Mouse (Mus musculus) thymus, postnatal 25 days (tissue): ENCODE results near the gene Raver2.
A peak's percentile ranks its signal among the peaks of the same experiment; 100 is the strongest.

Experiments
- DNase-seq: peaks from one replicate; pipeline ENCODE4 v3.0.0; 2022

The Raver2 gene

GRCm38 (mm10) chr4:101121002-101121401, 52.2 kb downstream of the Raver2 start:
- DNase-seq = no peak

DNA sequence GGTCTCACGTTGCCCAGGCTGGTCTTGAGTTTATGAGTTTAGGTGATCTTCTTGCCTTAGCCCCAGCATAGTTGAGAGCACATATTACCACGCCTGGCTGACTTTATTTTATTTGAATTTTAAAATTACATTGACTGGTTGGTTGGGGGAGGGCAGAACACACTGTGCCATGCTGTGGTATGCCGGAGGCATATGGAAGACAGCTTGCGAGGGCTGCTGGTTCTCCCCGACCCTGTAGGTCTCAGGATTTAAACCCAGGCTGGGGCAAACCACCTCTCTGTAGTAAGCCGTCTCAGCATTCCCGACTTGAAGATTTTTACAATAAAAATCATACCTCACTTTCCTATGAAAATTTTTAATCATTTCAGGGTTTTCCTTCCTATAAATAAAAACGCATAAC, 66.2 kb downstream of the Raver2 start:
- no peak for DNase-seq

- DNase-seq = no peak
These were observed 67.1 kb downstream of the Raver2 start for GRCm38 (mm10) chr4:101135909-101136308.

GRCm38 (mm10) chr4:101137975-101138374, 69.2 kb downstream of the Raver2 start:
- no peak for DNase-seq

DNA sequence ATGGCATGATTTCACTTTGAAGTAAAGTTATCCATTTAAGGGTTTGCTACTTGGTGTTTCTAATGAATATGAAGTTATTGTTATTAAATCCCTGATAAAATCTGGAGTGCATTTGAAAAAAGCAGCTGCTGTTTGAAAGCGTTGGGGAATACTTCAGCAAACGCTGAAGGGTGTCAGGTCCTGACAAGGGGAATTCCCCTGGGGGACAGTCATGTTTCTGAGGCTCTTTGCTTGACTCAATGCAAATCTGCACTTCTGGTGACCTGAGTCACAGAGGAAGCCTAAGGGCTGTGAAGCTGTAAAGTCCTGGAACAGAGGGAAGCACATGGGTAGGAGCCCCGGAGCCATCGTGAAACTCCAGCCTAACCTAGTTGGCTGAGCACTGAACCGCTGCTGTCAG, 73.0 kb downstream of the Raver2 start:
- no peak for DNase-seq

- no peak for DNase-seq
These were observed 75.1 kb downstream of the Raver2 start for GRCm38 (mm10) chr4:101143901-101144300.

DNA sequence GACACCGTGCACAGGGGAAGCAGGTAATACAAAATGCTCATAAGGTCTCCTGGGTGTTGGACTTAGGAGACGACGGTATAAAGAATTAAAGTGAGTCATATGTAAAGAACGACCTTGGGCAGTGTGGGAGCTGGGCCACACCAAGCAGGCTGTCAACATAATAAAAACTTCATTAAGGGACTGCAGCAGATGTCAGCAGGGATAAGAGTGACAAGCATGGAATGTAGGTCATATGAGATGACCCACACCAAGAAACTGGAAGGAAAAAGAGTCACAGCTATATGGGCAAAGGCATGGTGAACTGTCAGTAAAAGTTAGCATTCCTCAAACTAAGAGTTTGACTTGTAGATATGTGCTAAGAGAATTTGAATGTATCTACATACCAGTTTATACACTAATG, 75.6 kb downstream of the Raver2 start:
- DNase-seq = no peak

- DNase-seq = no peak
These were observed 76.0 kb downstream of the Raver2 start for GRCm38 (mm10) chr4:101144790-101145189.

GRCm38 (mm10) chr4:101146047-101146745, 77.4 kb downstream of the Raver2 start:
- DNase-seq = peak; percentile 70

DNA sequence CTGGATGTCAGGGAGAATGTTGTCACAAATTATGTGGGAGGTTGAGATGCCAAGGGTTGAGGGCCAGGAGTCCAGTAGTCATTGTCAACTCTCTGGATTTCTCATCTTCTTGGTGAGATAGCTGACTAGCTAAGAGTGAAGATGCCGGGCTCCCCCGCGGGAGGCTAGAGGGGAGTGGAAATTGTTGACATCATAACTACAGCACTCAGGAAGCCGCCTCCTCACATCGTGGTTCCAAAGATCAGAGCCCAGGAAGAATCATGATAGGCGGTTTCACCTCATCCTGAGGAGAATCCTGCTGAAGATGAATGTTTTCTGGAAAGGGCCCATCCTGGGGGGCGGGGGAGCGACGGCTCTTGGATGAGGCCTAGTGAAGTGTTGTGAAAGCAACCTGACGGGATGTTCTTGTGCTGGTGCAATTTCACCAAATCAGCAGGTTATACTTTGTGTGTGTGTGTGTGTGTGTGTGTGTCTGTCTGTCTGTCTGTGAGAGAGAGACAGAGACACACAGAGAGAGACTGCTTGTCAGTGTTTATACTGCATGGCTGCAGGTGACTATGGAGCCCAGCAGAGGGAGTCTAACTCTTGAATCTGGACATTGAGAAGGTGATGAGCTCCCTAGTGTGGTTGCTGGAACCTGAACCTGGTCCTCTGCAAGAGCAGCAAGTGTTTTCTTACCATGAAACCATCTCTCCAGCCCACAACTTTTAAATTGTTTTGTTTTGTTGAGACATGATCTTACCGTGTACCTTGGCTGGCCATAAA, 78.3 kb downstream of the Raver2 start:
- DNase-seq = no peak

- DNase-seq = no peak
These were observed 86.8 kb downstream of the Raver2 start for GRCm38 (mm10) chr4:101155541-101155940.

DNA sequence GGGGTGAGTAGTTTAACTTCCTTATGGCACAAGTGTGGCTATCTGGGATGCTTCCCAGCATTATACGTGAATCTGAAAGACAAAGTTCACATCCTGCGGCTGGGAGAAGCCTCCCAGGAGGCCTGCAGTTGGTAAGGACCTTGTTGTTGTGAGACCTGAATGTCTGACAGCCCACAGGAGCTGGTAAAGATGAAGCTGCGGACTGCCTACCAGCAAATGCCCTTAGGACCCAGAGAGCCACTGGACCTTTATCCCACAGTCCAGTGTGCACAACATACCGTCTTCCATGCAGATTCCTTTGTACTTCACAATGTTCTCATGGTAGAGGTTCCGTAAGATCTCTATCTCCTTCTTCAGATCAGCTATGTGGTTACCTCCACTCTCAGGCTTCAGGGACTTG, 88.7 kb downstream of the Raver2 start:
- no peak for DNase-seq

DNA sequence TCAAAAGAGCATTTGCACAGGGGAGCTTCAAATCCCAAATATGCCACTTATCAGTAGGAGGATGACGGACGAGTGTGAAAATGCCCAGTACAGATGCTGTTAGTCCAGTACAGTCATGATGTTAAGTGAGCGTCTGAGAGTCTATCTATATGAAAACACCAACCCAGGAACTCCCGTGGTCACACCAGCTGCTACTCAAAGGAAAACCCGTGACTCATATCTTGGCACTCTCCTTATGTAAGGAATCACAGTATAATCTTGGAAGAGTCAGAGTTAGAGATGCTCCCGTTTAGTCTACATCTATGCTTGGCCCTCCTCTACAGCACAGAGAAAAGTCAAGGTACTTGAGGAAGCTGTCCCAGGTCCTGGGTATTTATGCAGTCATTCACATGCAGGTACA, 89.5 kb downstream of the Raver2 start:
- DNase-seq = no peak

GRCm38 (mm10) chr4:101159191-101159764, 90.5 kb downstream of the Raver2 start:
- no peak for DNase-seq

GRCm38 (mm10) chr4:101160821-101161220, 92.0 kb downstream of the Raver2 start:
- DNase-seq = no peak

DNA sequence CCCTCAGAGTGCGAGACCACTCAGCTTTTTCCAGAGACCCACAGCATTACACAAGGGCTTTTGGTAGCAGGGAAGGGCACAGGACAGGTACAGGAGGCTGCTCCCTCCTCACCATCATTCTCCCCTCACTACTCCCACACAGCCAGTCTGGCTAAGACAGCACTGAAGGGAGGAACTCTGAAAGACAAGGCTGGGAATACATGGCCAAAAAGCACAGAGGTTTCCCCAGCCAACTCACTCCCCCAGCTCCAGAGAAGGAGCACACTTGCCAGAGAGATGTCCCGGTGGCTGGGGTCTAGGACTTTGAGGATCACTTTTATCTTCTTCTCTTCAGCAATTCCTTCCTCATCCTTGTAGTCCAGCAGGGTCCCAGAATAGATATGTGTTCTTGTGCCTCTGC, 95.4 kb downstream of the Raver2 start:
- DNase-seq = no peak

DNA sequence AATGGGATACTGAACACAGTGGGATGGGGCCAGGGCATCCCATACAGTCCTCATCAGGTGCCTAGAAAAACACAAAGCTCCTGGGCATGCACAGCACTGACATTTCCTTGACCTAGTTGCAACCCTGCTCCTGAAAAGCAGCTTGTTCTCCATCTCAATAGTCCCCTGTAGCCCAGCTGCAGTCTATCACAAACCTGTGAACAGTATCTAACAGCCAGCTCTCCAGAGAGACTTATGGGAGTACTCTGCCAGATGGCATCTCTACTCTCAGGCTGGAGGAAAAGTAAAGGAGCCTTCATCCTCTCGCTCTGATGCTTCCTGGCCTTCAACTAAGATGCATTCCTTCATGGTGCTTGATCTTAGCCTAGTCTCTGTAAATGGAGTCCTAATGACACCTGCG, 95.9 kb downstream of the Raver2 start:
- no peak for DNase-seq

DNA sequence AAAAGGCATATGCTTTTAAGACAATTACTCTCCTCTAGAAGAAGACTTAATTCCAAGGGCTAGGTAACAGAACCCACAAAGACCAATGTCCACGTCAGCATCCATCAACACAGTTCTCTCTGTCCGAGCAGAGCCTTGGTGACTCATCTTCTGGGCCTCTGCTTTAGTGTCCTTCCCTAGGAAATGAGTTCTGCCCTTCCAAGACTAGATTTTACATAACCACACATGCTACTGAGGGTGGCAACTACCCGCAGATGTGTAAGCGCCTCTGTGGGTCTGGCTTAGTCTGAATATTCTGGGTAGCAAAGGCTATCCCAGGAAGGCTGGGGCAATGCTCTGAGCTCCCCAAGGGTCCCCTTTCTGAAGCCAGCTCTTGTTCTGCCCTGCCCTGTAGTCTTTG, 97.0 kb downstream of the Raver2 start:
- no peak for DNase-seq

DNA sequence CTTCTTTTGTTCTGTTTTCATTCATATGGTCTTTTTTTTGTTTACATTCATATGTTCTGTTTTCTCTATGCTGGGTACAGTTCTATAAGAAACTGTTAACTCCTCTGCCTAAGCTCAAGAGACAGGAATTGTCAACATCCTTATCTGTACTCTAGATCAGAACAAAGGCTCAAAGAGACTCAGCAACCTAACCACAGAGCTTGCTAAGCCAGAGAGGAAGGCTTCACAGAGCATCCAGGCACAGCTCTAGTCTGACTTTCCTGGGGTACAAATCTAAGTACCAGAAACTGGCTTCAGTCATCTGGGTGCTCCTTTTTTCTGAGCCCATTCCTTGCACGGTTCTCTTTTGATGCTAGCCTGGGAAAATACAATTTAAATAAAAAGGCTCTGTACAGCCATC, 99.0 kb downstream of the Raver2 start:
- peak; percentile 48 for DNase-seq

GRCm38 (mm10) chr4:101168189-101168778, 99.5 kb downstream of the Raver2 start:
- peak; percentile 69 for DNase-seq

GRCm38 (mm10) chr4:101172738-101173137, 104.0 kb downstream of the Raver2 start:
- no peak for DNase-seq

DNA sequence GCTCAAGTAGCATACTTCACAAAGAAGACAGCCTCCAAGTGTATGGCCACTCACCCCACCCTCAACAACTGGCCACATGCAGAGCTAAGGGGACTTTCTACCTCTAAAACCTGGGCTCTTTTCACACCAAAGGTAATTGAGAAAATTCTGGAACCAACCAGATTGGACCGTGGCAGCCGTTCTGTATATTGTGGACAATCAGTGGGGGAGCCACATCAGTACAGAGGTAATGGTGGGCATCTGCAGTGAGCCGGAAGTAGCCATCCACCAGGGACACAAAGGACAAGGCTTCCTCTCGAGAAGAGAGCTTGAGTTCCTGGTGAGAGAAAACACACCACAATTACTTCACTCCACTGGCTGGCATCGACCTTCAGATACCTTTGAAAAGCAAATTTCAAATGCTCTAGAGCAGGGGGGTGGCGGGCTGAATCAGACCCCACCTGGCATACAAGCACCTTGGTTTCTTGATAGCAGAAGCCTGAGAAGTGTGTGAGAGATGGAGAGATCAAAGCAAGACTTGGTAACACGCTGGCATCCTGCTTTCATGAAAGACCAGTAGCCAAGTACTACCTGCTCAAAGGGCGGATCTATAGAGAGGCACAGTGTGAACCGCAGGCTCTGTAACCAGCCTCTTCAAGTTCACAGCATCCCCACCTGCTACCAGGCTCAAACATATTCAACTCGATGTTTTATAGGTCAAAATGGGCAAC, 106.3 kb downstream of the Raver2 start:
- peak; percentile 48 for DNase-seq

DNA sequence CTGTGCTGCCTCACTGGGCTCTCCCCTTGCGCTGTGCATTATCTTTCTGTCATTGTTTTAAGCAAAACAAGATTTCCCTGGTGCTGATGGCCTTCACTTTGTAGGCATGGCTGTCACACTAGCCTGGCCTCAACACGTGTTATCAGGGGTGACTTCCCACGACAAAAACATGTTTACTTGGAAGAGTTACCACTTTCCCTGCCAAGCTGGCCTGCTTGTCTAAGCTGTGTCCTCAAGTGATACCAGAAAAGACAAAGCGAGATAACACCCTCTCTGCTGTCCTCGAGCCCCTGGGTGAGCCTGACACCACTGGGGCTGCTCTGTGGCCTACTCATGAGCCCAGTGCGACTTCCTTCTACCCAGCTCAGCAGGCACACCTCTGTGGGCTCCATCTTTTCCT, 107.3 kb downstream of the Raver2 start:
- DNase-seq = no peak
